Mouse (Mus musculus) embryonic facial prominence, embryonic 13.5 days (tissue): Measurements from ENCODE around the gene Zbtb48. TPM values are rescaled to one million over a fixed set of nuclear protein-coding genes. Genes with fewer than 3 reads are reported as not detected.
"Not testable (repeated sequence)": the region's sequence is repeated elsewhere in the genome, so short reads cannot be mapped to it uniquely, and the experiment has no call there.

Source experiments
- ATAC-seq: fragments of 200-750 bp; cut with Nextera tagmentation; 2 replicates; pipeline ENCODE4 v1.8.0; 2017; ENCODE audit warnings: low read depth; ENCODE audit not compliant: insufficient number of reproducible peaks, insufficient read depth, low FRiP score, low TSS enrichment
- H3K27ac ChIP-seq: fragments of 300-500 bp; sonication (generic); 2 replicates; pipeline ENCODE4 v1.5.1; 2015; ENCODE audit warnings: moderate library complexity, mild to moderate bottlenecking, inconsistent platforms
- H3K27me3 ChIP-seq: fragments of 300-500 bp; sonication (generic); 2 replicates; pipeline ENCODE4 v1.6.1; 2015; ENCODE audit warnings: mild to moderate bottlenecking, inconsistent platforms
- H3K36me3 ChIP-seq: fragments of 300-500 bp; sonication (generic); 2 replicates; pipeline ENCODE4 v1.6.1; 2015; ENCODE audit warnings: mild to moderate bottlenecking, inconsistent platforms
- H3K4me1 ChIP-seq: fragments of 300-500 bp; sonication (generic); 2 replicates; pipeline ENCODE4 v1.6.1; 2015; ENCODE audit warnings: inconsistent platforms
- H3K4me2 ChIP-seq: fragments of 300-500 bp; sonication (generic); 2 replicates; pipeline ENCODE4 v1.6.1; 2015; ENCODE audit warnings: moderate library complexity, mild to moderate bottlenecking, inconsistent platforms
- H3K4me3 ChIP-seq: fragments of 300-500 bp; sonication (generic); 2 replicates; pipeline ENCODE4 v1.5.1; 2015; ENCODE audit warnings: mild to moderate bottlenecking, inconsistent platforms
- H3K9ac ChIP-seq: fragments of 300-500 bp; sonication (generic); 2 replicates; pipeline ENCODE4 v1.6.1; 2015; ENCODE audit warnings: mild to moderate bottlenecking, inconsistent platforms
- H3K9me3 ChIP-seq: fragments of 300-500 bp; sonication (generic); 2 replicates; pipeline ENCODE4 v1.6.1; 2016; ENCODE audit warnings: inconsistent platforms
- WGBS: fragments of 180-500 bp; shearing (Covaris S2); methylation state at CpG from one replicate; pipeline ENCODE4 v1.1.7; 2015; ENCODE audit warnings: mixed read lengths; 5-methylcytosine and 5-hydroxymethylcytosine counted together
- polyA plus RNA-seq: library from polyadenylated mRNA; unstranded; fragments of >200 nt; fragmentation: Nextera tagmentation; extraction: Ambion mirVana; gene quantifications from 2 replicates; pipeline ENCODE4 v1.2.1, GENCODE M21; 2015

Gene Zbtb48
- polyA plus RNA-seq, 1 experiment from 2014 or later = 17.5 TPM

- no peaks in the 10 kb centered on the region for H3K9me3 ChIP-seq
- H3K36me3 ChIP-seq = peaks cover 84% of the 10 kb centered on the region
- H3K4me1 ChIP-seq = peaks cover 9% of the 10 kb centered on the region
- no peak for ATAC-seq
- no peak overlapping the region for H3K9ac ChIP-seq
- H3K4me2 ChIP-seq = no peak overlapping the region
- WGBS = 70% methylated on average over 6 of the region's 6 CpGs
- H3K4me3 ChIP-seq = no peak overlapping the region
- no peak overlapping the region for H3K27ac ChIP-seq
- no peaks in the 10 kb centered on the region for H3K27me3 ChIP-seq
Measured at GRCm38 (mm10) chr4:152044609-152045008, 17.1 kb upstream of the Zbtb48 start.

GRCm38 (mm10) chr4:152043171-152043570 lies 15.7 kb upstream of the Zbtb48 start:
- Histone ChIP-seq H3K36me3 (peaks cover 72% of the 10 kb centered on the region), H3K4me2 (no peak overlapping the region), H3K4me1 (peaks cover 16% of the 10 kb centered on the region), H3K9ac (no peak overlapping the region), H3K27ac (no peak overlapping the region), H3K27me3 (no peaks in the 10 kb centered on the region), H3K4me3 (no peak overlapping the region), H3K9me3 (no peaks in the 10 kb centered on the region)
- no peak for ATAC-seq
- 93% methylated on average over 3 of the region's 3 CpGs for WGBS

GRCm38 (mm10) chr4:152041924-152042641 lies 14.6 kb upstream of the Zbtb48 start:
- peaks cover 61% of the 10 kb centered on the region for H3K36me3 ChIP-seq
- H3K4me2 ChIP-seq = no peak overlapping the region
- H3K27me3 ChIP-seq = no peaks in the 10 kb centered on the region
- ATAC-seq = no peak
- WGBS = 96% methylated on average over 22 of the region's 22 CpGs
- H3K27ac ChIP-seq = no peak overlapping the region
- H3K4me3 ChIP-seq = no peak overlapping the region
- no peaks in the 10 kb centered on the region for H3K9me3 ChIP-seq
- no peak overlapping the region for H3K9ac ChIP-seq
- H3K4me1 ChIP-seq = peaks cover 16% of the 10 kb centered on the region

- peak overlapping the region; percentile 100 for H3K4me3 ChIP-seq
- H3K4me2 ChIP-seq = peak overlapping the region; percentile 97
- 3% methylated on average over 25 of the region's 25 CpGs for WGBS
- no peak overlapping the region for H3K27ac ChIP-seq
- no peaks in the 10 kb centered on the region for H3K9me3 ChIP-seq
- H3K27me3 ChIP-seq = no peaks in the 10 kb centered on the region
- peaks cover 40% of the 10 kb centered on the region for H3K36me3 ChIP-seq
- H3K4me1 ChIP-seq = peaks cover 16% of the 10 kb centered on the region
- ATAC-seq = no peak
- peak overlapping the region; percentile 95 for H3K9ac ChIP-seq
Measured at GRCm38 (mm10) chr4:152039831-152040310, 12.4 kb upstream of the Zbtb48 start.

- under 1% methylated on average over 86 of the region's 86 CpGs for WGBS
- no peaks in the 10 kb centered on the region for H3K9me3 ChIP-seq
- H3K4me1 ChIP-seq = peaks cover 16% of the 10 kb centered on the region
- peak within 1 kb of the TSS; percentile 97 for H3K4me2 ChIP-seq
- peak within 1 kb of the TSS; percentile 95 for H3K9ac ChIP-seq
- no peaks in the 10 kb centered on the region for H3K27me3 ChIP-seq
- H3K36me3 ChIP-seq = peaks cover 34% of the 10 kb centered on the region
- peak within 1 kb of the TSS; percentile 100 for H3K4me3 ChIP-seq
- H3K27ac ChIP-seq = 0 out of 2 replicates have a peak within 1 kb of the TSS, but pooled peaks have one; percentile 3
- ATAC-seq = peak; percentile 77; the same call in 1 of the 2 replicates
Measured at GRCm38 (mm10) chr4:152038985-152039830, 11.7 kb upstream of the Zbtb48 start, which contains the start of gene Nol9. Gene Nol9 (plus strand): TSS chr4:152039321.

- WGBS = 42% methylated on average over 10 of the region's 10 CpGs
- no peak for ATAC-seq
- 0 out of 2 replicates have a peak within 1 kb of the TSS, but pooled peaks have one; percentile 3 for H3K27ac ChIP-seq
Measured at GRCm38 (mm10) chr4:152038225-152038984, 10.9 kb upstream of the Zbtb48 start, which contains the start of gene Tas1r1. Gene Tas1r1 (minus strand): TSS chr4:152038568.

GRCm38 (mm10) chr4:152036464-152036863 lies 9.0 kb upstream of the Zbtb48 start:
- not testable (repeated sequence) for H3K27ac ChIP-seq, H3K36me3 ChIP-seq, H3K4me3 ChIP-seq, H3K27me3 ChIP-seq, ATAC-seq, H3K9ac ChIP-seq, H3K9me3 ChIP-seq, H3K4me2 ChIP-seq
- peaks cover 16% of the 10 kb centered on the region for H3K4me1 ChIP-seq
- 89% methylated on average over 6 of the region's 6 CpGs for WGBS

More at GRCm38 (mm10) chr4:152038225-152038984, 10.9 kb upstream of the Zbtb48 start, which contains the start of gene Tas1r1:
- Histone ChIP-seq H3K36me3 (peaks cover 26% of the 10 kb centered on the region), H3K4me1 (peaks cover 16% of the 10 kb centered on the region), H3K4me2 (peak within 1 kb of the TSS; percentile 97), H3K27me3 (no peaks in the 10 kb centered on the region), H3K9me3 (no peaks in the 10 kb centered on the region), H3K4me3 (peak within 1 kb of the TSS; percentile 100), H3K9ac (peak within 1 kb of the TSS; percentile 95)

- Histone ChIP-seq H3K9me3 (no peaks in the 10 kb centered on the region), H3K4me3 (no peak overlapping the region), H3K27me3 (0 out of 2 replicates have a peak, but pooled peaks cover 9% of the 10 kb centered on the region), H3K9ac (no peak overlapping the region), H3K36me3 (no peaks in the 10 kb centered on the region), H3K27ac (no peak overlapping the region), H3K4me2 (no peak overlapping the region), H3K4me1 (peaks cover 19% of the 10 kb centered on the region)
- no peak for ATAC-seq
- 91% methylated on average over 13 of the region's 13 CpGs for WGBS
Measured at GRCm38 (mm10) chr4:152032922-152033321, 5.5 kb upstream of the Zbtb48 start.

GRCm38 (mm10) chr4:152029997-152030396 lies 2.5 kb upstream of the Zbtb48 start:
- Histone ChIP-seq H3K4me1 (peaks cover 40% of the 10 kb centered on the region), H3K27me3 (0 out of 2 replicates have a peak, but pooled peaks cover 9% of the 10 kb centered on the region), H3K9me3 (no peaks in the 10 kb centered on the region), H3K36me3 (peaks cover 9% of the 10 kb centered on the region), H3K4me2 (no peak overlapping the region), H3K4me3 (no peak overlapping the region), H3K9ac (peak overlapping the region; percentile 16; the same call in 1 of the 2 replicates), H3K27ac (peak overlapping the region; percentile 24; the same call in 1 of the 2 replicates)
- 55% methylated on average over 4 of the region's 4 CpGs for WGBS
- no peak for ATAC-seq

GRCm38 (mm10) chr4:152029087-152029486 lies 1.6 kb upstream of the Zbtb48 start:
- peaks cover 49% of the 10 kb centered on the region for H3K4me1 ChIP-seq
- H3K4me2 ChIP-seq = no peak overlapping the region
- H3K36me3 ChIP-seq = peaks cover 16% of the 10 kb centered on the region
- no peak overlapping the region for H3K27ac ChIP-seq
- H3K9me3 ChIP-seq = no peaks in the 10 kb centered on the region
- no peak overlapping the region for H3K9ac ChIP-seq
- WGBS = 49% methylated on average over 5 of the region's 5 CpGs
- no peak for ATAC-seq
- H3K27me3 ChIP-seq = 0 out of 2 replicates have a peak, but pooled peaks cover 9% of the 10 kb centered on the region
- no peak overlapping the region; the same call in 1 of the 2 replicates for H3K4me3 ChIP-seq

- peaks cover 49% of the 10 kb centered on the region for H3K4me1 ChIP-seq
- WGBS = 73% methylated on average over 15 of the region's 15 CpGs
- peak overlapping the region; percentile 98 for H3K4me2 ChIP-seq
- no peak for ATAC-seq
- H3K27me3 ChIP-seq = 0 out of 2 replicates have a peak, but pooled peaks cover 9% of the 10 kb centered on the region
- H3K4me3 ChIP-seq = peak overlapping the region; percentile 80
- H3K36me3 ChIP-seq = peaks cover 22% of the 10 kb centered on the region
- H3K9ac ChIP-seq = peak overlapping the region; percentile 85
- H3K27ac ChIP-seq = no peak overlapping the region
- H3K9me3 ChIP-seq = no peaks in the 10 kb centered on the region
Measured at GRCm38 (mm10) chr4:152028456-152028855, 985 bp upstream of the Zbtb48 start.
